Mouse (Mus musculus) megakaryocyte, adult 5-6 weeks (primary cell): Measurements from ENCODE around the gene Slc1a4. TPM values are rescaled to one million over a fixed set of nuclear protein-coding genes. Genes with fewer than 3 reads are reported as not detected.
A peak's percentile ranks its signal among the peaks of the same experiment; 100 is the strongest.

Experiments used
- ATAC-seq: 2 replicates; pipeline ENCODE4 v1.8.0; 2016; ENCODE audit warnings: mild to moderate bottlenecking, inconsistent platforms; ENCODE audit not compliant: poor library complexity, severe bottlenecking
- total RNA-seq, 2 experiments: library from RNA; stranded (forward) in 1 of 2; stranded (reverse) in 1 of 2; fragments of 153-499, 151-499 nt in 1 of 2; fragments of 221-1000, 200-1000 nt in 1 of 2; gene quantifications; 2 replicates each; pipeline versions ENCODE4 v1.2.3 to v1.2.4; 2015 to 2017

Slc1a4 gene
- total RNA-seq, 2 experiments from 2014 or later = 0.07 TPM; not detected in 1

DNA sequence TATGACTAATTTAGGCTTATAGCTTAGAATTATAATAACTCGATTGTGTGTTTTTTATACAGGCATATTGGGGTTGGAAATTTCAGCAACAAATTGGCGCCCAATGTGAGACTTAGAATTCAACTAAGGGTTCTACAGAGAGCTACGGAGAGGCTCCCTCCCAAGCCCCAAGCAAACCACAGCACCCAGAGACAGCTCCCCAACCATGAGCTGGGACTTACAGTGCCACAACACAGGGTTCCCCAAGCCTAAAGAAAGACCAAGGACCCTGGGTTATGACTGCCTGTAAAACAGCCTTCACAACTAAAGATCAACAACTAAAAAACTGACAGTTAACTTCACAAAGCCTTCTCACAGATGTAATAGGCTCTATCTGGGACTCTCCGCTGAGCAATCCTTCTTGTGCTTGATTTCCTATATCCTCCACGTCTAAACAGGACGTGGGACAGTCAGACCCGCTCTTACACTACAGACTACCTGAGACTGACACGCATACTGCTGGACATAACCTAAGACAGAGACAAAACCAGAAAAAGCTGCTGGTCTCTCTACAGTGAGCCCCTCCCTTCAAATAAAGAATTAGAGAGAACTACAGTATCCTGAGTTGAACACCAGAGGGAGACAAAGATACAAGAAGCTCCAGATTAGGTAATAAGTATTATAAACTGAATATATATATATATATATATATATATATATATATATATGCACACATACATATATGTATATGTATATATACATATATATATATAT lies 69.7 kb downstream of the Slc1a4 start:
- ATAC-seq = peak; percentile 59

GRCm38 (mm10) chr11:20254791-20255190 lies 77.7 kb downstream of the Slc1a4 start:
- no peak for ATAC-seq

GRCm38 (mm10) chr11:20253088-20253487 lies 79.4 kb downstream of the Slc1a4 start:
- no peak for ATAC-seq

Other genes starting within 250 kb of the Slc1a4 start
- gene Actr2, start 219.8 kb downstream of the Slc1a4 start, total RNA-seq (2015) = 366 and 385 TPM in 2 replicates
- 356 and 454 TPM in 2 replicates for gene Actr2, start 219.8 kb downstream of the Slc1a4 start, total RNA-seq (2017)
- 180 and 218 TPM in 2 replicates for gene Rab1a, start 131.3 kb downstream of the Slc1a4 start, total RNA-seq (2015)
- gene Rab1a, start 131.3 kb downstream of the Slc1a4 start, total RNA-seq (2017) = 91.3 and 119 TPM in 2 replicates
- 5.8 and 8.3 TPM in 2 replicates for gene Cep68, start 83.3 kb downstream of the Slc1a4 start, total RNA-seq (2015)
- 7.4 and 7.6 TPM in 2 replicates for gene Cep68, start 83.3 kb downstream of the Slc1a4 start, total RNA-seq (2017)
- gene Sertad2, start 210.5 kb upstream of the Slc1a4 start, total RNA-seq (2015) = 9.1 and 9.7 TPM in 2 replicates
- 6.9 and 7.0 TPM in 2 replicates for gene Sertad2, start 210.5 kb upstream of the Slc1a4 start, total RNA-seq (2017)